ENCODE assay signal across 19 mouse cellular contexts in genomic region chr13:51552233-51552632, GRCm38 (mm10). TPM values are rescaled to one million over a fixed set of nuclear protein-coding genes. Genes with fewer than 3 reads are reported as not detected.
"Had no signal": no experiment of that assay in that cellular context is flagged by ENCODE, and none has a peak within 500 bp of the region (broad histone marks: within the 10 kb centered on the region; RNA-seq: fewer than 3 reads in every experiment).

No protein-coding gene starts in this region.

- H3K36me3 ChIP-seq: midbrain, embryonic 12.5 days; neural tube, embryonic 13.5 days; neural tube, embryonic 15.5 days had no signal

- H3K4me3 ChIP-seq: midbrain, embryonic 10.5 days; midbrain, embryonic 12.5 days; myocyte; neural tube, embryonic 13.5 days; neural tube, embryonic 15.5 days had no signal

- H3K27ac ChIP-seq: midbrain, embryonic 10.5 days; midbrain, embryonic 12.5 days; neural tube, embryonic 13.5 days; neural tube, embryonic 15.5 days had no signal

- H3K4me1 ChIP-seq: midbrain, embryonic 10.5 days; neural tube, embryonic 13.5 days; neural tube, embryonic 15.5 days had no signal

- DNase-seq: lung, adult 18-20 months; lung, embryonic 14.5 days; lung, postnatal 10 days; lung, postnatal 4 days; midbrain, embryonic 14.5 days; right cerebral cortex, adult 18-20 months; right cerebral cortex, postnatal 25 days; right cerebral cortex, postnatal 4 days; spleen, adult 18-20 months; thymus, adult 18-20 months; thymus, postnatal 14 days; thymus, postnatal 36 days had no signal

- H3K9me3 ChIP-seq: midbrain, embryonic 10.5 days; midbrain, embryonic 12.5 days; neural tube, embryonic 13.5 days; neural tube, embryonic 15.5 days had no signal

- ATAC-seq: midbrain, embryonic 16.5 days had no signal

- H3K9ac ChIP-seq: lung, embryonic 14.5 days; midbrain, embryonic 12.5 days; neural tube, embryonic 13.5 days; neural tube, embryonic 15.5 days had no signal

- H3K27me3 ChIP-seq: midbrain, embryonic 12.5 days; neural tube, embryonic 13.5 days; neural tube, embryonic 15.5 days had no signal

- H3K4me2 ChIP-seq: lung, embryonic 14.5 days; midbrain, embryonic 12.5 days; neural tube, embryonic 13.5 days; neural tube, embryonic 15.5 days had no signal

RNA-seq across cellular contexts. Expression of gene Shc3, which starts 17.0 kb away (rescaled TPM):
- polyA plus RNA-seq: lung, embryonic 14.5 days; lung, embryonic 16.5 days had no signal
